Mouse (Mus musculus): ENCODE data around the gene Cdh26. TPM values are rescaled to one million over a fixed set of nuclear protein-coding genes. Genes with fewer than 3 reads are reported as not detected.
A peak's percentile ranks its signal among the peaks of the same experiment; 100 is the strongest.

The Cdh26 gene
- polyA plus RNA-seq (2015; fragmentation: Nextera tagmentation; extraction: Ambion mirVana), result 0.15 and 0.18 TPM in 2 replicates

DNA sequence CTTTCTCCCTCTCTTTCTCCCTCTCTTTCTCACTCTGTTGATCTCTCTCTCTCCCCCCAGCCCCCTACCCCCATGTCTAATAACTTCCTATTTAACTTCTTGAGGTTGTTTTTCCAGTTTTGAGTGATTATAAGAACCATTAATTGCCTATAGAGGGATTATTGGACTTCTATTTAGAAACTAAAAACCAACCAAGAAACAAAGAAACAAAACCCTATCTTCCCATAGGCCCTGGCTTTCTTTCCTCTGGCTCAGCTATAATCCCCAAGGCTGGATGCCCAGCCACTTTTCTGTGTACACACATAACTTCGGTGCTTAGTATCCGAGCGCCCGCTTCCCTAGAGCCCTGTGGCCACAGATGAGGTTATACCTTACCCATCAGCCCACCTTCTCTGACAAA is at the start of gene Cdh26:
TSS of gene Cdh26 (plus strand) at position 301 of the 400 bp plus-strand sequence.
- Histone ChIP-seq H3K4me2 (ENCODE audit: low read depth, low read length) (no peak within 1 kb of the TSS), H3K4me3 (ENCODE audit: low read length) (no peak within 1 kb of the TSS), H3K4me1 (ENCODE audit: control insufficient read depth, insufficient read depth, low read length) (no peaks in the 10 kb centered on the region), H3K27ac (ENCODE audit: low read length) (no peak within 1 kb of the TSS), H3K27me3 (ENCODE audit: control insufficient read depth, insufficient read depth, low read length) (0 out of 2 replicates have a peak, but pooled peaks cover 2% of the 10 kb centered on the region), H3K9ac (ENCODE audit: low read length) (no peak within 1 kb of the TSS), H3K36me3 (ENCODE audit: control insufficient read depth, insufficient read depth) (no peaks in the 10 kb centered on the region), H3K9me3 (replicated peaks; ENCODE audit: control insufficient read depth, low read length) (no peaks in the 10 kb centered on the region)
- no peak for ATAC-seq (replicated peaks; ENCODE audit: extremely low read depth, insufficient read depth, low FRiP score)
- WGBS, result 93% methylated on average over 4 of the region's 4 CpGs

DNA sequence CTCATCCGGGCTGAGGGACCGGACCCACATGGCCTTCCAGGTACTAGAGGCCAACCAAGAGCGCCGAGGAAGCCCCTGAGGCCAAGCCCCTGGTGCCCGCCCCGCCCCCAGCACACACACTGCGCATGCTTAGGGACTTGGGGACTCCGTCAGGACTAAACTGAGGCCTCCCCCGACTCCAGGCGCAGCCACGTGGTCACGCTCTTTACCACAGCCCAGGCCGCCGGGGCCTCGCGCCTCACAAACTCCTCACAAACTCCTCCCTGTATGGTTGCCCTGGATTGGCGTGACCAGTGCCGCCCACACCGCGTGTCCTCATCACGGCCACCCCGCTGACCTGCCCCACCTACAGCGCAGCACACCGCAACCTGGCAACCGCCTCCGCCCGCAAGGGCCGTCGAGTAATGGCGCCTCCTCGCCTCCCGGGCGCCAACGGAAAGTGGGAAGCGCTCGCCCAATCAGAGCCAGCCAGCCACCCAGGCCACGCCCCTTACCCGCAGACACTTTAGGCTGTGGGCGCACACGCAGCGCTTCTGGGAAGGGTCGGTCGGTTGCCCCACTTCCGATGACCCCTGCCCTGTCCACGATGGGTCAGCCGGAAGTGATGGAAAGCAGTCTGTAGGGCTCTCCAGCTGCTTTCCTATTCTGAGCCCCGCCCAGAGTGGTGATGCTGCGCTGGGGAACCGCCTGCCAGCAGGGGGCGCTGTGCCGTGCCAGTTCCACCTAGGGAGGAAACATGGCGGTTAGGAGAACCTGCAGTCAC is 23.1 kb upstream of the Cdh26 start, which contains the start of gene Sycp2:
TSS of gene Sycp2 (minus strand) at position 633 of the 763 bp plus-strand sequence.
- H3K4me2 ChIP-seq (ENCODE audit: low read depth, low read length), result no peak within 1 kb of the TSS
- H3K4me3 ChIP-seq (ENCODE audit: low read length), result no peak within 1 kb of the TSS
- 80% methylated on average over 52 of the region's 52 CpGs for WGBS
- H3K9ac ChIP-seq (ENCODE audit: low read length), result no peak within 1 kb of the TSS
- peaks cover 10% of the 10 kb centered on the region for H3K4me1 ChIP-seq (ENCODE audit: control insufficient read depth, insufficient read depth, low read length)
- no peaks in the 10 kb centered on the region for H3K36me3 ChIP-seq (ENCODE audit: control insufficient read depth, insufficient read depth)
- no peaks in the 10 kb centered on the region; the same call in 1 of the 2 replicates for H3K9me3 ChIP-seq (replicated peaks; ENCODE audit: control insufficient read depth, low read length)
- no peak within 1 kb of the TSS for H3K27ac ChIP-seq (ENCODE audit: low read length)
- ATAC-seq (replicated peaks; ENCODE audit: extremely low read depth, insufficient read depth, low FRiP score), result peak; percentile 28
- H3K27me3 ChIP-seq (ENCODE audit: control insufficient read depth, insufficient read depth, low read length), result no peaks in the 10 kb centered on the region

DNA sequence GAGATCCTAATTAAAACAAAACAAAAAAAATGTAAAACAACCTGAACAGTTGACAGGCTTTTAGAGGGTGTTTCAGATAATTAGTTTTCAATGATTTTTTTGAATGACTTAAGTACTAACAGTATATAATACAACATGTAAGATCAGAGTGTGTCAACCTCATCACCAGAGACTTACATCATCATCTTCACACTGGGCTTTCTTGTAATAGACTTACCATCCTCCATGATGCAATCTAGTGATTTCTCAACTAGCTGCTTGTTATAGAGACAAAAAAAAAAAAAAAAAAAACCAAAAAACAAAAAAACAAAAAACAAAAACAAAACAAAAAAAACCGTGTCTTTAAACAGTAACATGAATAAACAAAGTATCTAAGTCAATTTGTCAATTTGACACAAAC is 21.3 kb upstream of the Cdh26 start:
- no peak for ATAC-seq (replicated peaks; ENCODE audit: extremely low read depth, insufficient read depth, low FRiP score)
- Histone ChIP-seq H3K36me3 (ENCODE audit: control insufficient read depth, insufficient read depth) (no peaks in the 10 kb centered on the region), H3K27me3 (ENCODE audit: control insufficient read depth, insufficient read depth, low read length) (0 out of 2 replicates have a peak, but pooled peaks cover 2% of the 10 kb centered on the region), H3K4me1 (ENCODE audit: control insufficient read depth, insufficient read depth, low read length) (peaks cover 16% of the 10 kb centered on the region), H3K27ac (ENCODE audit: low read length) (no peak overlapping the region), H3K9me3 (replicated peaks; ENCODE audit: control insufficient read depth, low read length) (no peaks in the 10 kb centered on the region; the same call in 1 of the 2 replicates), H3K4me2 (ENCODE audit: low read depth, low read length) (no peak overlapping the region), H3K4me3 (ENCODE audit: low read length) (no peak overlapping the region), H3K9ac (ENCODE audit: low read length) (no peak overlapping the region)
- 41% methylated on average over 1 of the region's 1 CpGs for WGBS

DNA sequence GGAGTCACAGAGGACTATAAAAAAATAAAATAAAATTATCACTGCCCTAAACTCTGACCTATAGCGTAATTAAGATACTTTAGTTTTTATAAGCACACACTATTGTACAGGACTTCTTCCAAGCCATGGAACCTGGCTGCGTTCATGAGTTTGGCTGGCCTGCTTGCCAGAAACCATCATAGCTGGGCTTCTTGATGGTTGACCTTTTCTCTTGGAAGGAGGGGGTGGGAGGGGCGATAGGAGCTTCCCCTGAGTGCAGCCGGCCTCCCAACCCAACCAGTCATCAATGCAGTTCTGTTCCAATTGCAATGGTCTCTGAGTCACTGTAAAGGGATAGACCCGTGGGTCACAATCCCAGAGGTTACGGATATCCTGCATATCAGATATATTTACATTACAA is 20.0 kb upstream of the Cdh26 start:
- 71% methylated on average over 6 of the region's 6 CpGs for WGBS
- H3K4me3 ChIP-seq (ENCODE audit: low read length), result no peak overlapping the region
- H3K9me3 ChIP-seq (replicated peaks; ENCODE audit: control insufficient read depth, low read length), result no peaks in the 10 kb centered on the region; the same call in 1 of the 2 replicates
- no peak overlapping the region for H3K27ac ChIP-seq (ENCODE audit: low read length)
- H3K4me2 ChIP-seq (ENCODE audit: low read depth, low read length), result no peak overlapping the region
- no peaks in the 10 kb centered on the region for H3K36me3 ChIP-seq (ENCODE audit: control insufficient read depth, insufficient read depth)
- ATAC-seq (replicated peaks; ENCODE audit: extremely low read depth, insufficient read depth, low FRiP score), result no peak
- H3K9ac ChIP-seq (ENCODE audit: low read length), result no peak overlapping the region
- H3K4me1 ChIP-seq (ENCODE audit: control insufficient read depth, insufficient read depth, low read length), result peaks cover 22% of the 10 kb centered on the region
- 0 out of 2 replicates have a peak, but pooled peaks cover 2% of the 10 kb centered on the region for H3K27me3 ChIP-seq (ENCODE audit: control insufficient read depth, insufficient read depth, low read length)

DNA sequence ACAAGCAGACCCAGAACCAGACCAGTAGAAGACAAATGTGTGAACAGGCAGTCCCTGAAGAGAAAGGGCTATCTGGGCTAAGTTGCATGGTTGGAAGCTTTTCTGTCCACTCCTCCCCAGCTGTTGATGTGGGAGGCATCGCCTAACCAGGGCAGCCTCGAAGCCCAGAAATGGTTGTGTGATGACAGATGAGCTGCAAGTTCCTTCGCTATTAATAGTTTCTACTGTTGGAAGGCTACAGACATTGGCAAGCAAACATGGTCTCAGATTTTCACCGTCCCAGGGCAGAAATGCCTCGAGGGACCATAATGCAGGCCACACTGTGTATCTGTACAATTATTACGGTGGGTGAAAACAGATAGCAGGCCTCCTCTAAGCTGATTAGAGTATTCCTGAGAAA is 17.7 kb upstream of the Cdh26 start:
- Histone ChIP-seq H3K4me1 (ENCODE audit: control insufficient read depth, insufficient read depth, low read length) (peaks cover 34% of the 10 kb centered on the region), H3K4me2 (ENCODE audit: low read depth, low read length) (peak overlapping the region; percentile 99), H3K27me3 (ENCODE audit: control insufficient read depth, insufficient read depth, low read length) (0 out of 2 replicates have a peak, but pooled peaks cover 2% of the 10 kb centered on the region), H3K36me3 (ENCODE audit: control insufficient read depth, insufficient read depth) (no peaks in the 10 kb centered on the region), H3K9me3 (replicated peaks; ENCODE audit: control insufficient read depth, low read length) (no peaks in the 10 kb centered on the region; the same call in 1 of the 2 replicates), H3K9ac (ENCODE audit: low read length) (peak overlapping the region; percentile 85), H3K4me3 (ENCODE audit: low read length) (peak overlapping the region; percentile 58), H3K27ac (ENCODE audit: low read length) (peak overlapping the region; percentile 92)
- ATAC-seq (replicated peaks; ENCODE audit: extremely low read depth, insufficient read depth, low FRiP score), result peak; percentile 62
- WGBS, result 14% methylated on average over 6 of the region's 6 CpGs

DNA sequence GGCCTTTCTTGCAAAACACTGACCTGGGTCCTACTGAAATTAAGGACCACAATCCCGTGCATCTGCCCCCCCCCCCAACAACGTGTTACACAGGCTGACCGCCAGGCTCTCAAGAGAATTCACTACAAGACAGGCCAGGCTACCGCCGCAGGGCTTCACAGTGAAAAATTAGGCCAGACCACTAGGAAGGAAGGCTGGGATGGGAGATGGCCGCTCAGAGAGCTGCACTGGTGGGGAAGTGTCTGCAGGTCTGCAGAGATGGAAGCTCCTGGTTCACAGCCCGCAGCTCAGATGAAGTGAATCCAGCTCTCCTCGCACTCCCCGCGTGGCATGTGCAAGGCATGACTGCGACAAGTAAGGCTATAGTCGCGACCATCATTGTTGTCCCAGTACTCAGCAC is 17.2 kb upstream of the Cdh26 start:
- Histone ChIP-seq H3K36me3 (ENCODE audit: control insufficient read depth, insufficient read depth) (peaks cover 4% of the 10 kb centered on the region), H3K27me3 (ENCODE audit: control insufficient read depth, insufficient read depth, low read length) (0 out of 2 replicates have a peak, but pooled peaks cover 2% of the 10 kb centered on the region), H3K4me2 (ENCODE audit: low read depth, low read length) (peak overlapping the region; percentile 99), H3K9me3 (replicated peaks; ENCODE audit: control insufficient read depth, low read length) (peaks cover 3% of the 10 kb centered on the region), H3K9ac (ENCODE audit: low read length) (peak overlapping the region; percentile 85), H3K4me1 (ENCODE audit: control insufficient read depth, insufficient read depth, low read length) (peaks cover 34% of the 10 kb centered on the region), H3K4me3 (ENCODE audit: low read length) (peak overlapping the region; percentile 58), H3K27ac (ENCODE audit: low read length) (peak overlapping the region; percentile 92)
- 37% methylated on average over 13 of the region's 13 CpGs for WGBS
- ATAC-seq (replicated peaks; ENCODE audit: extremely low read depth, insufficient read depth, low FRiP score), result no peak

DNA sequence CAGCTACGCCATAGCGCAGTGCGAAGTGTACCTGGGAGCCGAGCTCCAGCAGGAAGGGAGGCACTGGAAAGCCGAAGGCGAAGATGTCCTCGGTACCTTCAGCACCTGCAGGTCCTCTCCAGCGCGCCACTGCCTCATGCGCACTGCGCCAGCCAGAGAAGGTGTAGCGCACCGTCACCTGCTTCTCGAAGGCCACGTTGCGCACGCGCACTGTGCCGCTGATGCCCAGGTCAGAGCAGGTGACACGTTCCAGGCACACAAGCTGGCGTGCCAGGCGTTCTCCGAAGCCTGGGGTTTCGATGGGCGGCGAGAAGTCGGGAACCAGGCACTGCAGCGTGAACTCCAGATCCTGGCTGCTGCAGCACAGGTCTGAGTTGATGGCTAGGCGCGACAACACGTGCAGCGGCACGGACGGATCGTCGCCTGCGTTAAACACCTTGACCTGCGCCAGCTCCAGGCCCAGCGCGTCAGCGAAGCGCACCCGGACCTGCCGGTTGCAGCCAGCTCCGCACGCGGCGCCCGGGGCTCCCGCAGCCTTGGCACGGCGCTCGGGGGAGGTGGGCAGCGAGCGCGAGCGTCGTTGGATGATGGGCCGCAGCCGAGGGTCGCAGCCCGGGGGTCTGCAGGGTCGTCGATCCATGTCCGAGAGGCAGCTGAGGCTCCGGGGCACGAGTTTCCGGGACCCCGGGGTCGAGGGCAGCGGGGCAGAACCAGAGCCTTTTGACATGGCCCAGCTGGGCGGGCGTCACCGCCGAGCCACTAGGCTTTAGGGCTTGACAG is 16.7 kb upstream of the Cdh26 start:
- no peak; the same call in 1 of the 2 replicates for ATAC-seq (replicated peaks; ENCODE audit: extremely low read depth, insufficient read depth, low FRiP score)
- Histone ChIP-seq H3K4me1 (ENCODE audit: control insufficient read depth, insufficient read depth, low read length) (peaks cover 34% of the 10 kb centered on the region), H3K9ac (ENCODE audit: low read length) (peak overlapping the region; percentile 85), H3K36me3 (ENCODE audit: control insufficient read depth, insufficient read depth) (peaks cover 10% of the 10 kb centered on the region), H3K27me3 (ENCODE audit: control insufficient read depth, insufficient read depth, low read length) (0 out of 2 replicates have a peak, but pooled peaks cover 2% of the 10 kb centered on the region), H3K4me2 (ENCODE audit: low read depth, low read length) (peak overlapping the region; percentile 99), H3K27ac (ENCODE audit: low read length) (peak overlapping the region; percentile 92), H3K9me3 (replicated peaks; ENCODE audit: control insufficient read depth, low read length) (peaks cover 7% of the 10 kb centered on the region), H3K4me3 (ENCODE audit: low read length) (peak overlapping the region; percentile 58)
- 8% methylated on average over 75 of the region's 75 CpGs for WGBS

DNA sequence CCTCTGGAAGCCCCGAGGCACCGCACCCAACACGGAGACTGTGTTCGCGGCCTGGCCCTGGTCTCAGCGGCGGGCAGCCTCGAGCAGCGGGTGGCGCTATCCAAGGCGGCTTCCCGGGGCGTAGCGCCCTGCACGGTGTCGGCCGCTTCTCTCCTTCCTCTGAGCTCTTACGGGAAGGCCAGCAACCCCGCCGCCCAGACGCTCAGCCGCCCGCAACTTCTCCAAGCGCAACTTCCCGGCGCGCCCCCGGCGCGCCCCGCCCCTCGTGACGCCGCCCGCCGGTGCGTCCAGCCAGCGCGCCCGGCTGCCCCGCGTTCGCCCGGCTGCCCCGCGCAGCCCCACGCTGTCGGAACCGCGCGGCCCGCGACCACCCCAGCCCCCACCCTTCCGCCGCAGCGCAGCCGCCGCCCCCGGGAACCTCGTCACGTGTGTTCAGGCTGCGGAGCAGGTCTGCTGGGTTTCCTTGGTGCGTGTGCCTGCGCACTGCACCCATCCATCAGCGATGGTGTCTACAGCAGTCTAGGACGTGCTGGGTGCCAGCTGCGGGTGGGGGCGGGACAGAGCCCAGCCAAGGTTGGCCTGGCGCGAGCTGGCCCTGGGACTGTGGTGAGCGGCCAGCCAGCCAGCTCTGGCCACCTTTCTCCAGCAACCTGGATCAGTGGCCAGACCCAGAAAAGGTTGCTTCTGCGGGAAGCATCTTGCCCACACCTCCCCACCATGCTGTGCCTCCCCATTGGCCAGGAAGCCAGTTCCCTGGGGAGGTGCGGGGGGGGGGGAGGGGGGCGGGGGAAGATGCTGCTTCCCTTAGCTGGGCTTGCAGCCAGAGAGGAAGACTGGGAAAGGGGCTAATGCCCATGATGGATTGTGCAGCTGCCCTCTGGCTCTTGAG is 15.8 kb upstream of the Cdh26 start, which contains the start of the genes Ppp1r3d and Fam217b:
TSS of gene Ppp1r3d (minus strand) at position 212 of the 889 bp plus-strand sequence.
TSS of gene Fam217b (plus strand) at position 264 of the 889 bp plus-strand sequence.
- Histone ChIP-seq H3K36me3 (ENCODE audit: control insufficient read depth, insufficient read depth) (peaks cover 17% of the 10 kb centered on the region), H3K4me2 (ENCODE audit: low read depth, low read length) (peak within 1 kb of the TSS; percentile 99), H3K9ac (ENCODE audit: low read length) (peak within 1 kb of the TSS; percentile 85), H3K27me3 (ENCODE audit: control insufficient read depth, insufficient read depth, low read length) (0 out of 2 replicates have a peak, but pooled peaks cover 2% of the 10 kb centered on the region), H3K4me1 (ENCODE audit: control insufficient read depth, insufficient read depth, low read length) (peaks cover 34% of the 10 kb centered on the region), H3K27ac (ENCODE audit: low read length) (peak within 1 kb of the TSS; percentile 92), H3K4me3 (ENCODE audit: low read length) (peak within 1 kb of the TSS; percentile 58), H3K9me3 (replicated peaks; ENCODE audit: control insufficient read depth, low read length) (peaks cover 7% of the 10 kb centered on the region)
- under 1% methylated on average over 71 of the region's 74 CpGs for WGBS
- ATAC-seq (replicated peaks; ENCODE audit: extremely low read depth, insufficient read depth, low FRiP score), result peak; percentile 64

All from heart, embryonic 16.5 days (tissue).